Mouse (Mus musculus) midbrain, embryonic 14.5 days (tissue): ENCODE results near the gene 2700097O09Rik. TPM values are rescaled to one million over a fixed set of nuclear protein-coding genes. Genes with fewer than 3 reads are reported as not detected.
"Not testable (repeated sequence)": the region's sequence is repeated elsewhere in the genome, so short reads cannot be mapped to it uniquely, and the experiment has no call there.

Experiments
- ATAC-seq: fragments of 200-750 bp; cut with Nextera tagmentation; 2 replicates; pipeline ENCODE4 v1.8.0; 2017; ENCODE audit warnings: moderate number of reproducible peaks, moderate library complexity; ENCODE audit not compliant: low FRiP score, low TSS enrichment
- DNase-seq: peaks from one replicate; pipeline ENCODE4 v3.0.0-alpha.2; 2015
- H3K27ac ChIP-seq: fragments of 300-500 bp; sonication (generic); replicated peaks from 2 replicates; pipeline ENCODE4 v1.5.1; 2014; ENCODE audit warnings: mild to moderate bottlenecking, low read depth, low read length, moderate library complexity
- H3K27me3 ChIP-seq: fragments of 300-500 bp; sonication (generic); 2 replicates; pipeline ENCODE4 v1.6.1; 2014; ENCODE audit warnings: low read length, control low read depth, mixed read lengths; ENCODE audit not compliant: control insufficient read depth, insufficient read depth
- H3K36me3 ChIP-seq: fragments of 300-500 bp; sonication (generic); 2 replicates; pipeline ENCODE4 v1.6.1; 2014; ENCODE audit warnings: low read length, control low read depth; ENCODE audit not compliant: control insufficient read depth, insufficient read depth
- H3K4me1 ChIP-seq: fragments of 300-500 bp; sonication (generic); 2 replicates; pipeline ENCODE4 v1.6.1; 2014; ENCODE audit warnings: mild to moderate bottlenecking, antibody characterized with exemption, low read length, control low read depth; ENCODE audit not compliant: control insufficient read depth, insufficient read depth
- H3K4me2 ChIP-seq: fragments of 300-500 bp; sonication (generic); 2 replicates; pipeline ENCODE4 v1.6.1; 2014; ENCODE audit warnings: mild to moderate bottlenecking, low read length, moderate library complexity
- H3K4me3 ChIP-seq: fragments of 300-500 bp; sonication (generic); replicated peaks from 2 replicates; pipeline ENCODE4 v1.5.1; 2014; ENCODE audit warnings: low read depth, low read length
- H3K9ac ChIP-seq: fragments of 300-500 bp; sonication (generic); replicated peaks from 2 replicates; pipeline ENCODE4 v1.6.1; 2014; ENCODE audit warnings: mild to moderate bottlenecking, low read length, moderate library complexity
- H3K9me3 ChIP-seq: fragments of 300-500 bp; sonication (generic); 2 replicates; pipeline ENCODE4 v1.6.1; 2016; ENCODE audit warnings: low read length, control low read depth, mixed read lengths; ENCODE audit not compliant: control insufficient read depth
- WGBS: fragments of 180-500 bp; shearing (Covaris S2); extraction: QIAGEN DNeasy Blood & Tissue Kit; methylation state at CpG from one replicate; pipeline ENCODE4 v1.1.7; 2014; 5-methylcytosine and 5-hydroxymethylcytosine counted together
- polyA plus RNA-seq: library from polyadenylated mRNA; unstranded; fragments of >200 nt; fragmentation: Nextera tagmentation; extraction: Ambion mirVana; gene quantifications from 2 replicates; pipeline ENCODE4 v1.2.1, GENCODE M21; 2014

2700097O09Rik gene
- 31.8 and 32.3 TPM in 2 replicates for polyA plus RNA-seq

- ATAC-seq (peak; percentile 97), DNase-seq (peak; percentile 97)
- Histone ChIP-seq H3K9ac (peak within 1 kb of the TSS; percentile 54; the same call in 1 of the 2 replicates), H3K4me2 (peak within 1 kb of the TSS; percentile 61), H3K4me3 (peak within 1 kb of the TSS; percentile 58), H3K27ac (peak within 1 kb of the TSS; percentile 74)
- not testable (repeated sequence) for H3K27me3 ChIP-seq, H3K4me1 ChIP-seq, H3K9me3 ChIP-seq, H3K36me3 ChIP-seq
- WGBS: under 1% methylated on average over 60 of the region's 60 CpGs
These were observed at the start of gene 2700097O09Rik, which contains the start of gene Srp54a for GRCm38 (mm10) chr12:55079726-55080600. TSS of gene 2700097O09Rik (minus strand) at chr12:55080110. TSS of gene Srp54a (plus strand) at chr12:55080262.

DNA sequence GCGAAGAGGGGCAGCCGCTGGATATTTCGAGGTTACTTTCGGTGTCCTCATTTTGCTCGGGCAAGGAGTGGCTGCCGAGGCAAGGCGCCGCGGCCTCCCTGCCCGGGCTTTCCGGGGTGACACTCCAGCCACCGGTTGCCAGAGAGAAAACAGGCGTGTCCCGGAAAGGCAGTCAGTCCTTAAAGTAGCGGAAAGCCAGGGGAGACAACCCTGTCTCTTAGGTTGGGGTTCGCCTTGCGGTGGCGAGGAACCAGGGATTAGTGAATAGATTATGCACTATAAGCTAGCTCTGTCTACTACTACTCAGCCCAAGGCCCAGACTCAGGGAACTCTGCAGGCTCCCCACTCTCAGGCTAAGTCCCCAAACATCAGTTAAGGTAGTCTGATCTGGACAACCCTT is 44.8 kb upstream of the 2700097O09Rik start:
- not testable (repeated sequence) for H3K27ac ChIP-seq, H3K9ac ChIP-seq, H3K4me2 ChIP-seq, H3K9me3 ChIP-seq, H3K27me3 ChIP-seq, H3K4me1 ChIP-seq, H3K36me3 ChIP-seq, H3K4me3 ChIP-seq, DNase-seq
- peak; percentile 29 for ATAC-seq
- no CpG with 5 or more reads among the region's 18 CpGs for WGBS

DNA sequence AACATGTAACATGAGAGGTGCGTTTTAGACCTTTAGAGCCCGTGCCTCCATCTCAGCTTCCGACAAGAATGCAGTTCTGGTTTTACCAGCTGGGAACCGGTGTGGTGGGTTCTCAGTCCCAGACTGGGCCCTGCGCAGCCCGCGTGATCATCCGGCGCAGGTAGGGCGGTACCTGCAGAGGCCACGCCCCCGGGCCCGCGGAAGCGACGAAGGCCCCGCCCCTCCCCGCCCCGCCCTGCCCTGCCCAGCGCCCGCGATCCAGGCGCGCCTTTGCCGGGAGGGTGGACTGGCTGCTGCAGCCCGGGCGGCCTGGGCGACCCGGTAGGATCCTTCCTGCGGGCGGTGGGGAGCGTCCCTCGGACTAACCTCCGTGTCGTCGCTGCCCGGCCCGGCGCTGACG is 44.3 kb upstream of the 2700097O09Rik start, which contains the start of gene Fam177a:
Gene Fam177a, plus strand, starts transcription at position 228 of the 400 bp plus-strand sequence.
- ATAC-seq: peak; percentile 99
- H3K9ac ChIP-seq, H3K27me3 ChIP-seq, H3K4me2 ChIP-seq, H3K4me3 ChIP-seq, DNase-seq, H3K36me3 ChIP-seq, H3K9me3 ChIP-seq, H3K27ac ChIP-seq, H3K4me1 ChIP-seq: not testable (repeated sequence)
- no CpG with 5 or more reads among the region's 40 CpGs for WGBS

DNA sequence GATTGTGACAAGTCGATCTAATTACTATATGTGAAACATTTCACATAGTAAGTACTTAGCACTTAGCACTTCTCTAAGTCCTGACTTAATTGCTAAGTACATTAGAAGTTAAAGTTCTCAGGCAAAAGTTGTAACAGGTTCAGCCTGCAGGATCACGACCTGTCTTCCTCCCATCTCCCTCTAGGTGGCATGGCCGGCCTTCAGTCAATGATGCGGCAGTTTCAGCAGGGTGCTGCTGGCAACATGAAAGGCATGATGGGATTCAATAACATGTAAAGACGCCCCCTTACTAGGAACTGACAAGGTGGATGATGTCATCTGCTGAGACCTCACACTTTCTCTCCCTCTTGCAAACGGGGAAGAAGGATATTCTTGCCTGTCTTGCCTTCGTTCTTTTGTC is 32.7 kb upstream of the 2700097O09Rik start:
- H3K4me3 ChIP-seq, H3K9ac ChIP-seq, ATAC-seq, H3K4me1 ChIP-seq, DNase-seq, H3K27ac ChIP-seq, H3K4me2 ChIP-seq, H3K9me3 ChIP-seq, H3K27me3 ChIP-seq, H3K36me3 ChIP-seq: not testable (repeated sequence)
- no CpG with 5 or more reads among the region's 7 CpGs for WGBS

GRCm38 (mm10) chr12:55092127-55092526 is 12.2 kb upstream of the 2700097O09Rik start:
- H3K36me3 ChIP-seq, ATAC-seq, H3K27me3 ChIP-seq: not testable (repeated sequence)

DNA sequence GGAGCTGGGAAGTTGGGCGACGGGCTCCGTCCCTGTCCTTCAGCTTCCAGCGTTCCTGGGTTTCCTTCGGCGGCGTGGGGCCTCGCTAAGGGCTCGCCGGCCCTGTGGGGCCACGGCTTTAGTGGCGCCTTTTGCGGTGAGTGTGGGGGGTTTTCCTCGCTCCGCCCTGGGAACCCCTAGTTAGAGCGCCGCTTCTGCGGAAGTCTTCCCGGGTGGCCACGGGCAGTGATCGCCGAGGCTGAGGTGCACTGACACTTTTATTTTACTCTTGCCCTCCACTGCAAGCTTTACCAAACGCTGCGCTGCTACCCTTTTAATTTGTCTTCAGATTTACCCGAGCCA is 662 bp upstream of the 2700097O09Rik start:
- WGBS: 0% methylated on average over 25 of the region's 25 CpGs
- Histone ChIP-seq H3K9ac (peak overlapping the region; percentile 54; the same call in 1 of the 2 replicates), H3K4me2 (peak overlapping the region; percentile 50), H3K27ac (peak overlapping the region; percentile 74), H3K4me3 (peak overlapping the region; percentile 58)
- not testable (repeated sequence) for H3K9me3 ChIP-seq, ATAC-seq, H3K4me1 ChIP-seq, H3K36me3 ChIP-seq, H3K27me3 ChIP-seq, DNase-seq

More at GRCm38 (mm10) chr12:55092127-55092526, 12.2 kb upstream of the 2700097O09Rik start:
- not testable (repeated sequence) for H3K27ac ChIP-seq, H3K9me3 ChIP-seq, H3K9ac ChIP-seq, H3K4me3 ChIP-seq, DNase-seq, H3K4me2 ChIP-seq, H3K4me1 ChIP-seq
- WGBS: 100% methylated on average over 1 of the region's 7 CpGs

- ATAC-seq, H3K27me3 ChIP-seq, H3K9me3 ChIP-seq, H3K4me2 ChIP-seq, H3K36me3 ChIP-seq, H3K4me3 ChIP-seq, H3K4me1 ChIP-seq, H3K9ac ChIP-seq, H3K27ac ChIP-seq: not testable (repeated sequence)
- DNase-seq: peak; percentile 33
- 46% methylated on average over 2 of the region's 2 CpGs for WGBS
These were observed 1.2 kb downstream of the 2700097O09Rik start for GRCm38 (mm10) chr12:55078706-55079105.

GRCm38 (mm10) chr12:55075296-55075695 is 4.6 kb downstream of the 2700097O09Rik start:
- H3K9me3 ChIP-seq: no peaks in the 10 kb centered on the region
- no peak overlapping the region for H3K9ac ChIP-seq
- ATAC-seq (no peak), DNase-seq (no peak)
- 0 out of 2 replicates have a peak, but pooled peaks cover 4% of the 10 kb centered on the region for H3K4me1 ChIP-seq
- H3K4me3 ChIP-seq: no peak overlapping the region
- WGBS: 90% methylated on average over 2 of the region's 2 CpGs
- no peak overlapping the region for H3K4me2 ChIP-seq
- H3K27ac ChIP-seq: no peak overlapping the region
- H3K27me3 ChIP-seq: no peaks in the 10 kb centered on the region
- no peaks in the 10 kb centered on the region for H3K36me3 ChIP-seq

DNA sequence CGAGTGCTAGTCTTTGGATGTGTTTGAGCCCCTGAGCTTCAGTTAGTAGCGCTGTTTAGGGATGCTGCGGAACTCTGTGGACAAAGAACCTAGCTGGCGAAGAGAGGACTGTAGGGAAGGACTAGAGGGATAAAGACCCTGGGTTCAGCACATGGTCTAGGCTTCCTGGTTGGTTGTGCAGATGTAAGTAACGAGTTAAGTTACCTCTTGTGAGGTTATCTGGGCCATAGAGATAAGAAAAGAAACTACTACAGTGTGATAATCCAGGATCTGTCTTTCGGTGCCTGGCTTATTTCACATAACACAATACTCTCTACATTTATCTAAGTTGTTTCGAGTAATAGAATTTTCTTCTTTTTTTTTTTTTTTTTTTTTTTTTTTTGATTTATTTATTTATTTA is 6.2 kb downstream of the 2700097O09Rik start:
- WGBS: 95% methylated on average over 7 of the region's 7 CpGs
- Histone ChIP-seq H3K27me3 (no peaks in the 10 kb centered on the region), H3K4me1 (no peaks in the 10 kb centered on the region), H3K4me2 (no peak overlapping the region), H3K4me3 (no peak overlapping the region), H3K9ac (no peak overlapping the region), H3K36me3 (no peaks in the 10 kb centered on the region), H3K9me3 (no peaks in the 10 kb centered on the region), H3K27ac (no peak overlapping the region)
- ATAC-seq (no peak), DNase-seq (no peak)
